Mouse (Mus musculus) c-Kit-positive CD71-positive TER-119-positive erythroid progenitor cells, embryonic 14.5 days (primary cell): ENCODE results near the gene Olfr781.
"Not testable (repeated sequence)": the region's sequence is repeated elsewhere in the genome, so short reads cannot be mapped to it uniquely, and the experiment has no call there.

ENCODE experiments used
- DNase-seq: peaks from one replicate; pipeline ENCODE4 v3.0.0-alpha.2; 2013; ENCODE audit warnings: low spot score

Gene Olfr781

DNA sequence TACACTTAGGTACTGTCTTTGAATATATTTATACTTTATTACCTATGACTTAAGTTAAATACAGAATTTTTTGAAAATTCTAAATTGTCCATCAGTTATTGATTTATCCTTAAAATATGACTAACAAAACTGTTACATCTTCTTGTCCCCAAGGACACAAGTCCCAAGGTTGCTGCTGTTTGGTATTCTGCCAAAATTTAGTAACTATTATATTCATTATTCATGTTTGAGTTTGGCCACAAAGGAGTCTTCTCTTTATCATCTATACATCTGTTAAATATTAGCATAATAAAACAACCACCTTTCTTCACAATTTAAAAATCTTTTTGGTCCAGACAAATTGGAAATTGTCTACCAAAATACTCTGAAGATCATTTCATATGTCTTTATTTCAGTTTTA, at the start of gene Olfr781:
Gene Olfr781, plus strand, starts transcription at position 301 of the 400 bp plus-strand sequence.
- DNase-seq = no peak

DNA sequence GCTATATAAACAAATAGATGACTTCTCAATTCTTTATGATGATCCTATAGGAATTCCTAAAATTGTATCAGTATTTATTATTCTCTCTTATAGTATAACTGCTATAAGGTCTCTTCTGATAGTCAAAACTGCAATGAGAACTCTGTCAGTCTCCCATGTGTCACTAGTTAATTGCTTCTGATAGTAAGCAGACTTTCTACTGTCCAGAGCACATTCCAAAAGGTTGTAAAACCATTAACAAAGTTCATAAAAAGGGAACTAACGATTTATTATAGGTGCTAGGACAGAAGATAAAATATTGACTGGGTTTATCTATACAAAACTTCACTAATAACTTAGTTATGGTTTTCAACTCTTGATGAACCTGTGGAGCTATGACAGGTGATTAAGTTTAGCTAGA, 15.7 kb upstream of the Olfr781 start:
- not testable (repeated sequence) for DNase-seq

DNA sequence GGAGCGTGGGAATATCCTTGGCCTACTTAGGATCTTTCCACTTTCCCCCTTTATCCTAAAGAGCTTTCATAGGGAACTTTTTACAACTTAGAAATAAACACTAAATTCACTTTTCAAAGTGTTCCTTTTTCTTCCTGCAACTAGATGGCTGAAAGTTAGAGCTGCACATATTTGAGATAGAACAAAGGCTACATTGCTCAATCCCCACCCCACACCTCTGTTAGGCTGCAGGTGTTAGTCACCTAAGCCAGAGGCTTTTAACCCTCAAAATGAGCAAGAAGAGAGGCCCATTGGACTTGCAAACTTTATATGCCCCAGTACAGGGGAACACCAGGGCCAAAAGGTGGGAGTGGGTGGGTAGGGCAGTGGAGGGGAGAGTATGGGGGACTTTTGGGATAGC, 15.1 kb upstream of the Olfr781 start:
- not testable (repeated sequence) for DNase-seq

DNA sequence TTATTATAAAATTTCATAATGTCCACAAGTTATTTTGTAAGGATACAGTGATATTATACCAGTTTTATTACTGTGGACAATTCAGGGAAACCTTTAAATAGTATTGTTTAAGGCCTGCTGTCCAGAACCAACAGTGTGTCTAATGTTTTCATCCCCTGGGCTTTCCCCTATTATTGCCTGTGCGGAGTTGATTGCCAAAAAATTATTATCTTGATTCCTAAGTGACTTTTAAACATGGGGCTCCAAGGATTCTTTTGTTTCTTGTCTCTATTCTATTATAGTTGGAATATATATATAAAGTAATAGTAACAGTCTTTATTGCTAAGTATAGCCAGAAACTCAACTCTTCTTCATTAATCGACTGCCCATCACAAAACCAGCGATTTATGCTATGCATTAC, 10.8 kb upstream of the Olfr781 start, which contains the start of gene Olfr780:
Gene Olfr780, plus strand, starts transcription at position 301 of the 400 bp plus-strand sequence.
- DNase-seq = no peak

DNA sequence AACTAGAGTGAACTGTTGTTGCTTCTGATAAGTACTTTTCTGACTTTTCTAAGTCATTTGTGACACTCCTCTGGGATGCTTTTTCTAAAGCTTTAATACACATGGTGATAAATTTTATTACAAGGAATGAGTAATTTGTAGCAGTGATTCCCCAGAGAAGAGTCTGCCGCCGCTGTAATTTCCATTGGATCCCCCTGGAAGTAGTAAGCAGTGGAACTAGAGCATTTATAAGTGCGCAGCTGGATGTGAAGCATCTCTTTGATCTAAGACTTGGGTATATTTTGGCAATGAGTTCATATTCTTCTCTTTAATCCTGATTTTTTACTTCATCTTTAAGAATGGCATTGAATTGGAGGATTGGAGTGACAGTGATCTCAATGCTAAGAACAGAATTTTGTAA, 19.9 kb downstream of the Olfr781 start, which contains the start of gene Olfr782:
Gene Olfr782, plus strand, starts transcription at position 301 of the 400 bp plus-strand sequence.
- no peak for DNase-seq

DNA sequence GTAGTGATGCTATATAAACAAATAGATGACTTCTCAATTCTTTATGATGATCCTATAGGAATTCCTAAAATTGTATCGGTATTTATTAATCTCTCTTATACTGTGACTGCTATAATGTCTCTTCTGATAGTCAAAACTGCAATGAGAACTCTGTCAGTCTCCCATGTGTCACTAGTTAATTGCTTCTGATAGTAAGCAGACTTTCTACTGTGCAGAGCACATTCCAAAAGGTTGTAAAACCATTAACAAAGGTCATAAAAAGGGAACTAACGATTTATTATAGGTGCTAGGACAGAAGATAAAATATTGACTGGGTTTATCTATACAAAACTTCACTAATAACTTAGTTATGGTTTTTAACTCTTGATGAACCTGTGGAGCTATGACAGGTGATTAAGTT, 23.8 kb downstream of the Olfr781 start:
- DNase-seq = not testable (repeated sequence)

DNA sequence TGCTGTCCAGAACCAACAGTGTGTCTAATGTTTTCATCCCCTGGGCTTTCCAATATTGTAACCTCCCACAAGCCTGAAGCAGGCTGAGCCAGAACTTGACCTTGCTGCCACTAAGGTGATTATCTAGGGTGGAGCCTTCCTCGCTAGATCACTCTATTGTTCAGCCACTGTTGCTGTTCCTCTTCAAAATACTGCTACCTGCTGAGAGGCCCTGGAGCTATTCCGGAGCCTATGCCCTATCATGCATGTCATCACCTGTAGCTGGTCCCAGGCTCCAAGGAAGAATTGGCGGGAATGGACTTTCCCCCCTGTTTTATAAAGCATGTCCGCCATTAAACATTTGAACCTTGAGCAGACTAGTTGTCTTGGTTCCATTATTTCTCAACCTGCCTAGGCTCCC, 27.8 kb downstream of the Olfr781 start:
- DNase-seq = not testable (repeated sequence)

DNA sequence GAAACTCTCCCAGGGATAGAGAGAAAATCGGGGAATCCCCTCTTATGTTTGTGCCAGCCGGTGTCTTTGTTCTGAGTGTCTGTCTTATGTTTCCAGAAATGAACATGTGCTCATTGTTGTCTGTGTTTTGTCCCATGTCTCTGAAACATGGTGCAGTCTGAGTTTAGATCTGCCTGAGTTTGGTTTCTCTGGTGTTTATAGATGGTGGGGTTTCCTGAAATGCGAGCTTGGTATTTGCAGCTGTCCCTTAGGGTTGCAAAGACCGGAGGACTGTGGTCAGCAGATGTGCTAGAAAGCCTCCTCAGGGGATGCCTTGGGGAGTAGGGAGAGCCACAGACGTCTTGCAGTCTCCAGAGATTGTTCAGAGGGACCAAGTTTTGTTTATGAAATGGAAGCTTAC, 28.7 kb downstream of the Olfr781 start:
- no peak for DNase-seq

DNA sequence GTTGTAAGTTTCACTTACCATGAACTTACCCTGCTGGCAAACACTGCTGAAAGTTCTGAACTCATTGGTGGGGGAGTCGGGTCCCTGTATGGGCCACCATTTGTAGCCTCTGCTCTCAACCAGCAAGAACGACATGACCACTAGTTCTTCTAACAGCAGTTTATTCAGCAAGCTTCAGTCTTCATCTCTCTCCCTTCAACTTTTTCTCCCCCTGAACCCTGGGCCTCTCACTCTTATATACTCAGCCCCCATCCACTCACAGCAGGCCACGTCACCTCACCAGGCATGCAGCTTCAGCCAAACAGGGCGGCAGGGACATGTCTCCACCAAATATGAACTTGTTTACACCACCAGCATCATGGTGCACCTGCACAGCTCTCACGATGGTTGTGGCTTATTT, 45.4 kb downstream of the Olfr781 start:
- DNase-seq = not testable (repeated sequence)
